Mouse (Mus musculus): ENCODE results near the gene Vsig8.

DNA sequence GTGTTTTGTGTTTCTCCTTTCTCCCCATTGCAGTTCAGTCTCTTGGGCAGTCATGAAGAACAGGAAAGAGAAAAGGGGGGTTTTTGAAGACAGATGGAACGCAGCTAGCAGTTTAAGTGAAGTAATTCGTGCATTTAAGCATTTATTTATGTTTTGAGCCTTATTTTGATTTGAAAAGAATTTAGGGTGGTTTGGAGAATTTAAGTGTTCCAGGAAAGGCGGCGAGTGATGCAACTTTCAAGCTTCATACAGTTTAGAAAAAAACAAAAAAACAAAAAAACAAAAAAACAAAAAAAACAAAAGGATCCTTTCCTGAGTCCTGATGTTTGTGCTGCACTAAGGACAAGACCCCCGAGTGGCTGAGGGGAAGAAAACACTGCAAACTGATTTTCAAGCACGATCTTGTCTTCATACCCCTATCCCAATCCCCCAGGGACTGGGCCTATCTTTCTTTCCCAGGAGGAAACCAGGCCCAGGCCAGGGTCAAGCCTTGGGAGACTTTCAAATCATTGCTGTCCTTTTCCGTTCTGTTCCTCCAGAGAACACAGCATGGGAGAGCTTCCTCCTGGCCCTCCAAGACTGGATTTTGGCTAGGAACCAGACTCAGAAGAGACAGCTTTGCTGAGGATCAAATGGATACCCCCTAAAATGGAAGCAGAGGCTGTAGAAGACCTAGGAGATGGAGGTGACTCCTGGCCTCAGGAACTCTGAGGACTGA, 41.0 kb upstream of the Vsig8 start:
- TF ChIP-seq CTCF (IDR thresholded peaks at IDR 0.05; ENCODE audit: low read depth) (no peak), EP300 (IDR thresholded peaks at IDR 0.05; ENCODE audit: low read depth) (no peak)
